ENCODE assay signal across 24 mouse cellular contexts in the genomic region with DNA sequence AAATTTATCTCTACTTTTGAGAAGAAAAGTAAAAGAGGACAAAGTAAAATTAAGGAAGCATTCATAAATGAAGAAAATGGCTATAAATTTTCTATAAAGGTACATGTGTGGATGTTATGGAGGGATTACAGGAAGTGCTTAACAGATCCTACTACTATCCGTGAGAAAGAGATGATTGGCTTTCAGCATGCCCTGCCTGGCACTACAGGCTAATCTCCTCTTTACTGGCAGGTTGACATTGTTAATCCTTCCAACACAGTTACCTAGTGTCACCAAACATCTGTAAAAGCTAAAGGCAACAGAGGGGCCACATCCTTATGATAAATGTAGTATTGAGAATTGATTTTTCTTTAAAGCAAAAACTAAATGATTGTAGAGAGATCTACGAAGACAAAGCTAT.
"Had no signal": no experiment of that assay in that cellular context is flagged by ENCODE, and none has a peak within 500 bp of the region (broad histone marks: within the 10 kb centered on the region; RNA-seq: fewer than 3 reads in every experiment).

No protein-coding gene starts in this region.

- ATAC-seq: hindbrain, embryonic 16.5 days; inflammation-experienced regulatory T-cells, adult 6 months; intestine, embryonic 15.5 days; intestine, postnatal 0 days had no signal

- H3K4me3 ChIP-seq: gastrocnemius, adult 2 months; heart, embryonic 10.5 days; heart, embryonic 12.5 days; hindbrain, embryonic 10.5 days; hindbrain, embryonic 12.5 days; intestine, embryonic 15.5 days; layer of hippocampus, adult 2 months; left cerebral cortex, adult 2 months; limb, embryonic 10.5 days; limb, embryonic 12.5 days had no signal

- H3K9ac ChIP-seq: heart, embryonic 12.5 days; hindbrain, embryonic 12.5 days; hindbrain, embryonic 14.5 days; intestine, embryonic 15.5 days; limb, embryonic 12.5 days had no signal

- H3K4me1 ChIP-seq: heart, embryonic 10.5 days; heart, embryonic 12.5 days; hindbrain, embryonic 10.5 days; hindbrain, embryonic 12.5 days; intestine, embryonic 15.5 days; limb, embryonic 10.5 days; limb, embryonic 12.5 days had no signal

- H3K9me3 ChIP-seq: heart, embryonic 10.5 days; heart, embryonic 12.5 days; hindbrain, embryonic 10.5 days; hindbrain, embryonic 12.5 days; intestine, embryonic 15.5 days; limb, embryonic 10.5 days; limb, embryonic 12.5 days had no signal

- DNase-seq: gastrocnemius, adult 2 months; gastrocnemius, postnatal 10 days; gastrocnemius, postnatal 25 days; heart, adult 18-20 months; heart, postnatal 10 days; heart, postnatal 4 days; kidney, adult 18-20 months; kidney, adult 8-10 months; kidney, postnatal 10 days; kidney, postnatal 25 days; kidney, postnatal 4 days had no signal

- H3K4me2 ChIP-seq: heart, embryonic 12.5 days; hindbrain, embryonic 12.5 days; hindbrain, embryonic 14.5 days; intestine, embryonic 15.5 days; limb, embryonic 12.5 days had no signal

- H3K27me3 ChIP-seq: heart, embryonic 12.5 days; hindbrain, embryonic 12.5 days; intestine, embryonic 15.5 days; limb, embryonic 12.5 days had no signal

- H3K27ac ChIP-seq: gastrocnemius, adult 2 months; heart, embryonic 10.5 days; hindbrain, embryonic 10.5 days; hindbrain, embryonic 12.5 days; hindbrain, embryonic 14.5 days; intestine, embryonic 15.5 days; layer of hippocampus, adult 2 months; left cerebral cortex, adult 2 months; limb, embryonic 10.5 days; limb, embryonic 12.5 days had no signal
